Mouse (Mus musculus) kidney, adult 11 months (tissue): ENCODE measurements around the gene Tram2.

Experiments
- DNase-seq: peaks from one replicate; pipeline ENCODE4 v3.0.0; 2022

The Tram2 gene

GRCm38 (mm10) chr1:21067536-21068221, 11.3 kb downstream of the Tram2 start:
- DNase-seq, result no peak

- no peak for DNase-seq
Observed at GRCm38 (mm10) chr1:21064153-21064552, 14.9 kb downstream of the Tram2 start.

- no peak for DNase-seq
Observed at GRCm38 (mm10) chr1:21059385-21060109, 19.5 kb downstream of the Tram2 start.

- DNase-seq, result no peak
Observed at GRCm38 (mm10) chr1:21053009-21053408, 26.0 kb downstream of the Tram2 start.

- DNase-seq, result peak; percentile 20
Observed at GRCm38 (mm10) chr1:21052608-21053007, 26.4 kb downstream of the Tram2 start.

- no peak for DNase-seq
Observed at GRCm38 (mm10) chr1:21052132-21052545, 26.9 kb downstream of the Tram2 start.

GRCm38 (mm10) chr1:21049005-21049404, 30.0 kb downstream of the Tram2 start:
- no peak for DNase-seq

GRCm38 (mm10) chr1:21048402-21048801, 30.6 kb downstream of the Tram2 start:
- no peak for DNase-seq

GRCm38 (mm10) chr1:21042461-21042860, 36.6 kb downstream of the Tram2 start:
- no peak for DNase-seq

- DNase-seq, result no peak
Observed at GRCm38 (mm10) chr1:21040610-21041326, 38.3 kb downstream of the Tram2 start.

- no peak for DNase-seq
Observed at GRCm38 (mm10) chr1:21040173-21040572, 38.9 kb downstream of the Tram2 start.

GRCm38 (mm10) chr1:21039564-21039963, 39.5 kb downstream of the Tram2 start:
- DNase-seq, result no peak

- no peak for DNase-seq
Observed at GRCm38 (mm10) chr1:21037881-21038601, 41.0 kb downstream of the Tram2 start.

GRCm38 (mm10) chr1:21035878-21036277, 43.2 kb downstream of the Tram2 start:
- no peak for DNase-seq

GRCm38 (mm10) chr1:21033792-21034119, 45.3 kb downstream of the Tram2 start:
- DNase-seq, result no peak

GRCm38 (mm10) chr1:21033065-21033791, 45.8 kb downstream of the Tram2 start:
- no peak for DNase-seq

GRCm38 (mm10) chr1:21031650-21032049, 47.4 kb downstream of the Tram2 start:
- DNase-seq, result no peak

- no peak for DNase-seq
Observed at GRCm38 (mm10) chr1:21029000-21029399, 50.0 kb downstream of the Tram2 start.

GRCm38 (mm10) chr1:21026534-21026933, 52.5 kb downstream of the Tram2 start:
- DNase-seq, result no peak

- DNase-seq, result no peak
Observed at GRCm38 (mm10) chr1:21025203-21025602, 53.8 kb downstream of the Tram2 start.

GRCm38 (mm10) chr1:21023101-21023500, 55.9 kb downstream of the Tram2 start:
- no peak for DNase-seq

GRCm38 (mm10) chr1:21014463-21014862, 64.6 kb downstream of the Tram2 start:
- DNase-seq, result peak; percentile 20
